Mouse (Mus musculus) E14TG2a.4 (cell line): Measurements from ENCODE around the gene Dnajb8.

ENCODE experiments used
- CTCF ChIP-seq: conservative IDR thresholded peaks from 2 replicates; pipeline ENCODE4 v1.5.1; 2014; ENCODE audit warnings: low read length
- NANOG ChIP-seq: IDR thresholded peaks from 2 replicates; pipeline ENCODE4 v1.6.1; 2014; ENCODE audit warnings: borderline replicate concordance, low read length, mixed read lengths
- POU5F1 ChIP-seq: IDR thresholded peaks from 2 replicates; pipeline ENCODE4 v1.6.1; 2014; ENCODE audit warnings: low read length, borderline replicate concordance

- TF ChIP-seq CTCF, result no peak
- TF ChIP-seq POU5F1, result no peak
- no peak for TF ChIP-seq NANOG
These were observed 24.6 kb upstream of the Dnajb8 start for GRCm38 (mm10) chr6:88197313-88198069.
